Mouse (Mus musculus) mouse trophoblast stem cell (cell line): ENCODE data around the gene Txndc15.

Source experiments
- in situ Hi-C, 2 experiments: fragments of 300-500 bp; cut with MseI, MboI; formaldehyde crosslinking; loops; 2 replicates in 1 of 2; 3 replicates in 1 of 2; pipeline ENCODE4 v1.15.1; 2025

Txndc15 gene

GRCm38 (mm10) chr13:55730716-55731115 is 16.3 kb downstream of the Txndc15 start:
- in situ Hi-C loops: no loop called here

DNA sequence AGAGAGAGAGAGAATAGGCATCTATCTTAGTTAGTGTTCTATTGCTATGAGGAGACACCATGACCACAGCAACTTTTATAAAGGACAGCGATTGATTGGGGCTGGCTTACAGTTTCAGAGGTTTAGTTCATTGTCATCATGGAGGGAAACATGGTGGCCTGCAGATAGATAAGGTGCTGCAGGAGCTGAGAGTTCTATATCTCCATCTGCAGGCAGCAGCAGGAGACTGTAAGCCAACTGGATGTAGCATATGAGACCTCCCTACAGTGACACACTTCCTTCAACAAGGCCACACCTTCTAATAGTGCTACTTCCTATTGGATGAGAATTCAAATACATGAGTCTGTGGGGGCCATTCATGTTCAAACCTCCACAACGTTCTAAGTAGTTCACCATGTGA is 17.7 kb downstream of the Txndc15 start:
- in situ Hi-C loops: no loop called here

DNA sequence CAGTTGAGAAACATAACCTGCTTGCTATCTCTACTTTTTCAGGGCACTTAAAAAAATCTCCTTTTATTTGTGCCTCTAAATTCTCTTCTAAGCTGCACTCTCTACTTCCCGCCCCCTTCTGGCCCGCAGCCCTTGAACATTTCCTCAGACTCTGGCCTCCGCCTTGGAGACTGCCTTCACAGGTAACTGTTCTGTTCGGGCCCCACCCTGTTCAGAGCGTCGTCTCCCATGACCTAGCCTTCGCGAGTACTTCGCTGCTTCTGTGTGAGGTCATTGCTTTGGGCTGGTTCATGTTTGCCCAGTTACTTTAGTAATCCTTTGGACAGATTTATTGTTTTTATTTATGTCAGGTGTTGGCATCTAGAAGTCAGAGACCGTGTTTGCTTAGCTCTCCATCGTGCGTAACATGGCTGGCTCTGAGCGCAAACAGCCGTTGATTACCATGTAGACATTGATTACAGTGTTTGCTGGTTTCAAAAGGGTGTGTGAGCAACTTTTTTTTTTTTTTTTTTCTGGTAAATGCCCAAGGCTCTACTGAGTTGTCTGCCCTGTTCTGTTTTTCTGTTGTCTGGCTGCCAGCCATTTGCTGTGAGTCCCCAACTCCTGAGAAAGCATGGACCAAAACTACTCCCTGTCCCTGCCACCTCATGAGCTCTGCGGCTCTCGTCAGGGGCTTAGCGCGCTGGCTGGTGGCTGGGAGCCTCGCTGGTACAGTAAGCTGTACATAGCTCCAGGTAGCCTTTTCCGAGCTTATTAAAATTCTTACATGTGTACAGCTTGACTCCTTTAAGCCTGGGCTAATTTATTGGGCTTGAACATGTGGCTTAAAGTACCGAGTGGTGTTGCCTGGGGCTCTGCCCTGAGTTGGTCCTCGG is 19.4 kb downstream of the Txndc15 start:
- in situ Hi-C loops: no loop called here

GRCm38 (mm10) chr13:55737885-55738284 is 23.4 kb downstream of the Txndc15 start:
- in situ Hi-C loops: no loop called here

DNA sequence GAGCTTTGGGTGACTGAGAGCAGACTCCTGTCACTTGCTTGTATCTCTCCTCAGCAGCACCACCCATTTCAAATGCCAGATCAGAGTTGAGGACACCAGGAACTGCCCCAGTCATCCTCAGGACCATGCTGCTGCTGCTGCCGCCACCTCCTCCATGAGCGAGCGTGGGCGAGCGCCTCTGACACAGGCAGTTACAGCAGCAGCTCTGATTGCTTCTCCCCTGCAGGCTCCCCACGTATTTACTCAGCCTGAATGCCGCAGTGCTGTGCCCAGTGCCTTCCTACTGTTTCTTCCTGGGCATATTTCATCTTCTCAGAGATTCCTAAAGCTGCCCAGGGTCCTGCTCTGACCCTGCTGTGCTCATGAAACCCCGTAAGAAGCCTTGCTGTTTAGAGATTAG is 27.9 kb downstream of the Txndc15 start:
- in situ Hi-C loops: no loop called here

- in situ Hi-C loops: loop anchor here in 1 of 2 experiments (25.0 kb wide), 1 partner anchor 208 kb away; no protein-coding TSS in a partner anchor
These were observed 39.9 kb downstream of the Txndc15 start for GRCm38 (mm10) chr13:55754380-55754779.

- in situ Hi-C loops: loop anchor here in 1 of 2 experiments (25.0 kb wide), 1 partner anchor 206 kb away; no protein-coding TSS in a partner anchor
These were observed 42.3 kb downstream of the Txndc15 start for GRCm38 (mm10) chr13:55756789-55757188.

- in situ Hi-C loops: loop anchor here in 1 of 2 experiments (25.0 kb wide), 1 partner anchor 205 kb away; no protein-coding TSS in a partner anchor
These were observed 43.2 kb downstream of the Txndc15 start for GRCm38 (mm10) chr13:55757645-55758044.

- in situ Hi-C loops: loop anchor here in 1 of 2 experiments (25.0 kb wide), 1 partner anchor 202 kb away; no protein-coding TSS in a partner anchor
These were observed 46.1 kb downstream of the Txndc15 start for GRCm38 (mm10) chr13:55760576-55760975.

- in situ Hi-C loops: loop anchor here in 1 of 2 experiments (25.0 kb wide), 1 partner anchor 201 kb away; no protein-coding TSS in a partner anchor
These were observed 47.0 kb downstream of the Txndc15 start for GRCm38 (mm10) chr13:55761486-55761885.

GRCm38 (mm10) chr13:55774352-55774751 is 59.9 kb downstream of the Txndc15 start:
- in situ Hi-C loops: loop anchor here in 1 of 2 experiments (25.0 kb wide), 1 partner anchor 188 kb away; no protein-coding TSS in a partner anchor

DNA sequence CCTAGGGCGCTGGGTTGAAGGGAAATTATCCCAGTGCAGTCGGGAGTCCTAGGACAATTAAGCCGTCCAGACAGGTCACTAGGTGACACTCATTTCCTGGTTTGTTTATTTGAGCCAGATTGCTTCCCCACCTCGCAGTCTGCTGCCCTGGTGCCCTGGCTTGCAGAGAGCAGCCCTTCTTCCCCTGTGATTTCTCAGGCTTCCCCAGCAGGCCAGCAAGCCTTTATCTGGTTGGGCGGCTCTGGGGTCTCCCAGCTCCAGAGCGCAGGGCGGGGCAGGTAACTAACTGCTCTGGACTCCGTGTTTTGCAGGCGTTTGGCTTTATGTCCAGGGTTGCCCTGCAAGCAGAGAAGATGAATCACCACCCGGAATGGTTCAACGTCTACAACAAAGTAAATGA is 60.6 kb downstream of the Txndc15 start:
- in situ Hi-C loops: no loop called here
